Mouse (Mus musculus) limb, embryonic 12.5 days (tissue): ENCODE results near the gene Arhgap31. TPM values are rescaled to one million over a fixed set of nuclear protein-coding genes. Genes with fewer than 3 reads are reported as not detected.

Source experiments
- ATAC-seq: fragments of 200-750 bp; cut with Nextera tagmentation; 2 replicates; pipeline ENCODE4 v1.8.0; 2017; ENCODE audit warnings: low read depth, moderate TSS enrichment; ENCODE audit not compliant: insufficient number of reproducible peaks, insufficient read depth, low FRiP score, low TSS enrichment
- H3K27ac ChIP-seq: fragments of 300-500 bp; sonication (generic); 2 replicates; pipeline ENCODE4 v1.5.1; 2016; ENCODE audit warnings: mild to moderate bottlenecking, moderate library complexity
- H3K27me3 ChIP-seq: fragments of 300-500 bp; sonication (generic); 2 replicates; pipeline ENCODE4 v1.6.1; 2016; ENCODE audit warnings: mild to moderate bottlenecking, moderate library complexity
- H3K36me3 ChIP-seq: fragments of 300-500 bp; sonication (generic); 2 replicates; pipeline ENCODE4 v1.6.1; 2016; ENCODE audit warnings: mild to moderate bottlenecking, moderate library complexity
- H3K4me1 ChIP-seq: fragments of 300-500 bp; sonication (generic); replicated peaks from 2 replicates; pipeline ENCODE4 v1.6.1; 2016
- H3K4me2 ChIP-seq: fragments of 300-500 bp; sonication (generic); 2 replicates; pipeline ENCODE4 v1.6.1; 2016; ENCODE audit warnings: mild to moderate bottlenecking, moderate library complexity
- H3K4me3 ChIP-seq: fragments of 300-500 bp; sonication (generic); replicated peaks from 2 replicates; pipeline ENCODE4 v1.5.1; 2016; ENCODE audit warnings: mild to moderate bottlenecking
- H3K9ac ChIP-seq: fragments of 300-500 bp; sonication (generic); replicated peaks from 2 replicates; pipeline ENCODE4 v1.6.1; 2016; ENCODE audit warnings: mild to moderate bottlenecking, moderate library complexity
- H3K9me3 ChIP-seq: fragments of 300-500 bp; sonication (generic); 2 replicates; pipeline ENCODE4 v1.6.1; 2016; ENCODE audit warnings: mild to moderate bottlenecking, moderate library complexity
- WGBS: fragments of 180-500 bp; shearing (Covaris S2); methylation state at CpG from one replicate; pipeline ENCODE4 v1.1.7; 2016; 5-methylcytosine and 5-hydroxymethylcytosine counted together
- polyA plus RNA-seq: library from polyadenylated mRNA; unstranded; fragments of >200 nt; fragmentation: Nextera tagmentation; extraction: Ambion mirVana; gene quantifications from 2 replicates; pipeline ENCODE4 v1.2.1, GENCODE M21; 2016

Gene Arhgap31
- polyA plus RNA-seq, 1 experiment from 2014 or later: 8.8 TPM

DNA sequence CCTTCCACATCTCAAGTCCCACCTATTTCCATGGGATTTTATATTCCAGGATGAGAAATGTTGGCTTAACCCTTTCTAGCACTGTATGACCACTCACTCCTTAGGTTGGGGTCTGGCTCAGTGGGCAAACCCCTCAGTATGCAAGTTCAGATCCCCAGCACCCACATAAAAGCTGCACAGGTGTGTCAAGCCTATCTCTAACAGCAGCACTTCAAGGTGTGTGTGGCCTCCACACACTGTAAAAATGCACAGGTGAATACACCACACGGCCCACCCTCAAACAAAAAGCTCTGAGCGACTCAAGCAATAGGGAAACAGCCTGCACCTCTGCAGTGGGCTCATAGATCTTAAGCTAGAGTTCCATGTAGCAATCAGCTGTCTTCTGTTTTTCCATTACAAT is 117.0 kb downstream of the Arhgap31 start:
- Histone ChIP-seq H3K36me3 (peaks cover 38% of the 10 kb centered on the region), H3K9ac (no peak overlapping the region), H3K9me3 (no peaks in the 10 kb centered on the region), H3K4me1 (no peaks in the 10 kb centered on the region), H3K27ac (no peak overlapping the region), H3K4me3 (no peak overlapping the region), H3K27me3 (no peaks in the 10 kb centered on the region), H3K4me2 (no peak overlapping the region)
- 75% methylated on average over 2 of the region's 2 CpGs for WGBS
- ATAC-seq: no peak

DNA sequence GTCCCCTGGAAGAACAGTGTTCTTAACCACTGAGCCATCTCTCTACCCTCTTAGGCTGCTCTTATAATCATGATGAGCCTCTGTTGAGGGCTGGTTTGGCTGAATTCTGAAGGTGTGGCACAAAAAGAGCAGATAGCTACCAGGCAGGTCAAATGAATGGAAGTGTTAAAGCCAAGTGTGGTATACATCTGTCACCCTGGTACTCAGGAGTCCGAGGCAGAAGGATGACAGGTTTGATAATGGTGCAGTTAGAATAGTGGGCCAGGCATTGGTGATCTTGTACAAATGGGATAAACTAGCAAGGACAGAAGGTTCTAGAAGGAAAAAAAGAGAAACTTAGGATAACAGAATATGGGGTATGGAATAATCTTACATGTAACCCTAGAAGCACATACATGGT is 118.6 kb downstream of the Arhgap31 start:
- Histone ChIP-seq H3K4me2 (no peak overlapping the region), H3K27me3 (no peaks in the 10 kb centered on the region), H3K9ac (no peak overlapping the region), H3K4me3 (no peak overlapping the region), H3K9me3 (no peaks in the 10 kb centered on the region), H3K27ac (no peak overlapping the region), H3K36me3 (peaks cover 50% of the 10 kb centered on the region), H3K4me1 (no peaks in the 10 kb centered on the region)
- no peak for ATAC-seq
- WGBS: 90% methylated on average over 1 of the region's 1 CpGs

GRCm38 (mm10) chr16:38592946-38593345 is 120.1 kb downstream of the Arhgap31 start:
- H3K4me3 ChIP-seq: no peak overlapping the region
- no peaks in the 10 kb centered on the region for H3K4me1 ChIP-seq
- no peak overlapping the region for H3K27ac ChIP-seq
- no peaks in the 10 kb centered on the region for H3K9me3 ChIP-seq
- ATAC-seq: no peak
- H3K9ac ChIP-seq: no peak overlapping the region
- no peaks in the 10 kb centered on the region for H3K27me3 ChIP-seq
- 96% methylated on average over 4 of the region's 4 CpGs for WGBS
- no peak overlapping the region for H3K4me2 ChIP-seq
- peaks cover 64% of the 10 kb centered on the region for H3K36me3 ChIP-seq

DNA sequence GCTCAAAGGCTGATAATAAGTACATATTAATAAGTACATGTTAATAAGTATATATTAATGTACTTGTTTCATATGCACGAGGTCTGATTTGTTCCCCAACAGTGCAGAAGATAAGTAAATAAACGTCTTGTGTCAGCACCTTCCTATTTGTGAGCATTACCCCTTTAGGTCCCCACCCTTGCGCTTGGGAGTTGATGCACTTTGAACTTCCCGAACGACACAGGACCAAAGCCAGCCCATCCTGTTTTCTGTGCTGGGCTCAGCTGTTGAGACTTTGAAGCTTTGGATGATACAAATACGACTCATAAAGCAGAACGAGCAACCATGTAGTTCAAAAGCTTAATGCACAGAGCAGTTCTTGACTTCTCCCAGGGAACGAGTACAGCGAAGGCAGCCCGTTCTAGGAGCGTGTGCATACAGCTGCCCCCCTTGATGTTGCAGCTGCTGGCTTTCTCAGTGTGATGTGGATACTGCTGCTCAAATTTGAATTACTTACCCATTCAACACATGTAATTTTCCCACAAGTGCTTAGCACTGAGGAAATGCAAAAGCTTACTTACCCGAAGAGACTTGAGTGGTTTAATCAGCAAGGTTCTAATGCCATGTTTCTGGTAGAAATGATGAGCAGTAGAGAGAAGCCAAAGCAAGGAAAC is 120.9 kb downstream of the Arhgap31 start:
- Histone ChIP-seq H3K36me3 (peaks cover 72% of the 10 kb centered on the region), H3K4me3 (no peak overlapping the region), H3K4me1 (no peaks in the 10 kb centered on the region), H3K9me3 (no peaks in the 10 kb centered on the region), H3K27ac (no peak overlapping the region), H3K9ac (no peak overlapping the region), H3K27me3 (no peaks in the 10 kb centered on the region), H3K4me2 (no peak overlapping the region)
- ATAC-seq: no peak
- WGBS: 91% methylated on average over 12 of the region's 12 CpGs

DNA sequence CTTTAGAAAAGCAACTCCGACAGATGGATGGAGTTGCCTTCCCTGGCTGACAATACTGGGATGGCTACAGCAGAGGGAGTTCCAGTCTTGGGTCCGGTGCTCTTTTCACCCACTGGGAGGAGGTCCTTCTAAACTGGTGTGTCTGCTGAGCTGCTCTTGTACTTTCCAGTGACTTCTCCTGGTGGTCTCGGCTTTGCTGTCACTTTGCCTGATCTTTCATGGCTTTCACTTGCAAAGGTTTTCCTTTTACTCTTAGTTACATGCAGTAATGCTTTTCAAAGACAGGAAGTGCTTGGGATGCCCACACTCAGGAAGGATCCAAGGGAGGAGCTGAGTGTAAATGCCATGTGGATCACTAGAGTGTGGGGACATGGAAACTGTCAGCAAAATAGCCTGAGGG is 121.6 kb downstream of the Arhgap31 start:
- Histone ChIP-seq H3K4me3 (no peak overlapping the region), H3K4me2 (no peak overlapping the region), H3K27ac (no peak overlapping the region), H3K4me1 (no peaks in the 10 kb centered on the region), H3K36me3 (peaks cover 79% of the 10 kb centered on the region), H3K27me3 (no peaks in the 10 kb centered on the region), H3K9me3 (no peaks in the 10 kb centered on the region), H3K9ac (no peak overlapping the region)
- ATAC-seq: no peak
- 79% methylated on average over 3 of the region's 3 CpGs for WGBS

- H3K4me2 ChIP-seq: no peak overlapping the region
- H3K36me3 ChIP-seq: peaks cover 94% of the 10 kb centered on the region
- WGBS: 89% methylated on average over 4 of the region's 4 CpGs
- H3K27ac ChIP-seq: no peak overlapping the region
- no peak overlapping the region for H3K4me3 ChIP-seq
- no peaks in the 10 kb centered on the region for H3K4me1 ChIP-seq
- H3K9ac ChIP-seq: no peak overlapping the region
- no peaks in the 10 kb centered on the region for H3K27me3 ChIP-seq
- ATAC-seq: no peak
- no peaks in the 10 kb centered on the region for H3K9me3 ChIP-seq
Measured at GRCm38 (mm10) chr16:38587572-38587971, 125.5 kb downstream of the Arhgap31 start.

DNA sequence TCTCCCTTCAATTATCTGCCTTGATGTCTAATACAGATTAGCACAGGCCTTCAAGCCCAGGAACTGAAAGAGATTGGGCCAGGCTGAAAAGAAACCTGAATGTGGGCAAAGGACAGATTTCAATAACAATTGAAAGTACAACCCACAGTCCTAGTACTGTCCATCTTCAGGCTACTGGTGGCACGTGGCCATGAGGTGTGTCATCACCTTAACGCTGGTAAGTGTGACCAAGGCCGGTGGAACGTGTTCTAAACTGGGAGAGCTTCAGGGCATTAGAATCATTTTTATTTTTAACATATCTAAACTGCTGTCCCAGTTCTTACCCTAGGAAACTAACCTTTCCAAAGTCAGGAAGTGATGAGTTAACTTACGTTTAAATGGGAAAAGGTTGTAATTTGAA is 125.9 kb downstream of the Arhgap31 start:
- H3K27me3 ChIP-seq: no peaks in the 10 kb centered on the region
- H3K36me3 ChIP-seq: peaks cover 94% of the 10 kb centered on the region
- ATAC-seq: no peak
- H3K9ac ChIP-seq: no peak overlapping the region
- 89% methylated on average over 5 of the region's 5 CpGs for WGBS
- H3K4me2 ChIP-seq: no peak overlapping the region
- H3K4me3 ChIP-seq: no peak overlapping the region
- H3K4me1 ChIP-seq: no peaks in the 10 kb centered on the region
- H3K9me3 ChIP-seq: no peaks in the 10 kb centered on the region
- H3K27ac ChIP-seq: no peak overlapping the region

- no peak for ATAC-seq
- no peak overlapping the region for H3K4me3 ChIP-seq
- no peak overlapping the region for H3K27ac ChIP-seq
- WGBS: 89% methylated on average over 5 of the region's 5 CpGs
- H3K9me3 ChIP-seq: no peaks in the 10 kb centered on the region
- peaks cover 94% of the 10 kb centered on the region for H3K36me3 ChIP-seq
- no peak overlapping the region for H3K9ac ChIP-seq
- no peaks in the 10 kb centered on the region for H3K4me1 ChIP-seq
- no peaks in the 10 kb centered on the region for H3K27me3 ChIP-seq
- H3K4me2 ChIP-seq: no peak overlapping the region
Measured at GRCm38 (mm10) chr16:38585186-38585585, 127.9 kb downstream of the Arhgap31 start.

DNA sequence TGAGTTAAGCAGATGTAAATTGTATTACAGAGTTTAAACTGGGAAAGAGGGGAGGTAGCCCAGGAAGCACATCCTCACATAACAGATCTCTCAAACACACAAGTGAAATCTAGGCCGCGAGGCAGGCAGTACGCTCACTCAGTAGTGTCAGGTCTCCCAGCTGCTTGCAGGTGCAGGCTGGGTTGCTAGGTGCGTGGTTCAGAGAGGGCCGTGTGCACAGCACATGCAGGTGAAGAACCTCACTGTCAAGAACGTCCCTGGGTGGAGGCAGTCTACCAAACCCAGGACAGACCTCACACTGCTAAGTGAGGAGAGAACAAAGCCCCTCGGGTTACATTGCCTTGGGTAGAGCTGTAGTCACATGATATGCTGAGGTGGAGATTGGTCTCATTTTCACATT is 128.3 kb downstream of the Arhgap31 start:
- no peak overlapping the region for H3K4me2 ChIP-seq
- H3K4me3 ChIP-seq: no peak overlapping the region
- no peak overlapping the region for H3K9ac ChIP-seq
- ATAC-seq: no peak
- 92% methylated on average over 7 of the region's 7 CpGs for WGBS
- peaks cover 93% of the 10 kb centered on the region for H3K36me3 ChIP-seq
- H3K4me1 ChIP-seq: no peaks in the 10 kb centered on the region
- H3K9me3 ChIP-seq: no peaks in the 10 kb centered on the region
- H3K27ac ChIP-seq: no peak overlapping the region
- H3K27me3 ChIP-seq: no peaks in the 10 kb centered on the region

DNA sequence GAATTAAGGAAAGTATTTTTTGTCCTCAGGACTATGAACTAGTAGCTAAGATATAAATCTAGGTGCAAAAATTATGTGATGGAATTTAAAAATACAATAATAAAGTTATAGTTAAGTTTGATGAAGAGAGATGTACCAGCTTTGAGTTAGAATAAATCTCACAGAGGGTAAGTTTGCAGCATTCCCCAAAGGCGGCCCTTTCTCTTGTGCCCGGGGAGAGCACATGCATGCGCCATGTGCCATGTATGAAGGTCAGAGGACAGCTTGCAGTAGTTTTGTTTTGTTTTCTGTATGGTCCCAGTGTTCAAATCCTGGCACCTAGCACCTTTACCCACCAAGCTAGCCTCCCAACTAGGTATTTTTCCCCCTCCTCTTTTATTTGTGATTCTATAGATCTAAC is 141.6 kb downstream of the Arhgap31 start:
- WGBS: 94% methylated on average over 3 of the region's 3 CpGs
- Histone ChIP-seq H3K4me3 (no peak overlapping the region), H3K4me2 (no peak overlapping the region), H3K27ac (no peak overlapping the region), H3K9me3 (no peaks in the 10 kb centered on the region), H3K4me1 (no peaks in the 10 kb centered on the region), H3K27me3 (no peaks in the 10 kb centered on the region), H3K36me3 (peaks cover 84% of the 10 kb centered on the region), H3K9ac (no peak overlapping the region)
- ATAC-seq: no peak

DNA sequence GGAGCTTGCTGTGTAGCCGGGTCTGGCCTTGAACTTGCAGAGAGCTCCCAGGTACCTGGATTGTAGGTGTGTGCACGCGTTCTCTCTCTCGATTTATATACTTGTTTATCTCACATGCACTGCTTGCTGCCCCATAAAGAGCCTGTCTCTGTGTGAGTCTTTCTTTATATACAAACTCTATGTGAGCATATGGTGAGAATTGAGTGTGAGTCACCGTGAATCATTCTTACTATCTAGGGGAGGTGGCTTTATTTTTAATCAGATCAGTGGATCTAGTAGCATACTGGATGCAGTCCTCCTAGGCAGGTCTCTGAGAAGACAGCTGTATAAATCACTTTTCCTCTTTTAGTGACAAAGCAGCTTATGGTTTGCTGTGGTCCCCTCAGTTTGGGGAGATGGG is 144.9 kb downstream of the Arhgap31 start:
- WGBS: 95% methylated on average over 5 of the region's 5 CpGs
- Histone ChIP-seq H3K9ac (no peak overlapping the region), H3K27ac (no peak overlapping the region), H3K9me3 (no peaks in the 10 kb centered on the region), H3K4me3 (no peak overlapping the region), H3K36me3 (peaks cover 80% of the 10 kb centered on the region), H3K27me3 (no peaks in the 10 kb centered on the region), H3K4me1 (peaks cover 8% of the 10 kb centered on the region), H3K4me2 (no peak overlapping the region)
- ATAC-seq: no peak

DNA sequence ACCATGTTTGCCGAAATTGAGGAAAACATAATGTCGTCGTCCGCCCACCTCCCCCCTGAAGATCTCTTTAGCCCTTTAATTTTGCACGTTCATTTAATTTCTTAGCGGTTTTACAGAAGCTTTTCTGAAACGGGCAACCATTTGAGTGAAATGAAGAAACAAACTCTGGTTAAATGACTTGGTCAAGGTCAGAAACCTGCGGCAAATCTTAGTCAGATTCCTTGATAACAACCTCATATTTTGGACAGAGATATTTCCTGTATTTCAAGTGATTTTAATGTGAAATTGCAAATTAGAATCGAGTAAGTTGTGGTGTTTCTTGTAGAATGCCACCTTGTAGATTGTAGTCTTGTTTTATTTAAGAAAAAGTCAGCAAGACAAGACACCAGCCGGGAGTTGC is 149.6 kb downstream of the Arhgap31 start:
- peak overlapping the region; percentile 94 for H3K9ac ChIP-seq
- no peak for ATAC-seq
- no peaks in the 10 kb centered on the region for H3K9me3 ChIP-seq
- 36% methylated on average over 10 of the region's 10 CpGs for WGBS
- peaks cover 8% of the 10 kb centered on the region for H3K4me1 ChIP-seq
- H3K27me3 ChIP-seq: peaks cover 10% of the 10 kb centered on the region
- H3K4me3 ChIP-seq: peak overlapping the region; percentile 90
- H3K36me3 ChIP-seq: peaks cover 37% of the 10 kb centered on the region
- no peak overlapping the region for H3K27ac ChIP-seq
- peak overlapping the region; percentile 75 for H3K4me2 ChIP-seq
